Mouse (Mus musculus) thymus, postnatal 10 days (tissue): ENCODE data around the gene Supt20.

Source experiments
- DNase-seq, 2 experiments: peaks; one replicate each; pipeline ENCODE4 v3.0.0; 2021; ENCODE audit warnings: low spot score in 2 of 2

Gene Supt20

DNA sequence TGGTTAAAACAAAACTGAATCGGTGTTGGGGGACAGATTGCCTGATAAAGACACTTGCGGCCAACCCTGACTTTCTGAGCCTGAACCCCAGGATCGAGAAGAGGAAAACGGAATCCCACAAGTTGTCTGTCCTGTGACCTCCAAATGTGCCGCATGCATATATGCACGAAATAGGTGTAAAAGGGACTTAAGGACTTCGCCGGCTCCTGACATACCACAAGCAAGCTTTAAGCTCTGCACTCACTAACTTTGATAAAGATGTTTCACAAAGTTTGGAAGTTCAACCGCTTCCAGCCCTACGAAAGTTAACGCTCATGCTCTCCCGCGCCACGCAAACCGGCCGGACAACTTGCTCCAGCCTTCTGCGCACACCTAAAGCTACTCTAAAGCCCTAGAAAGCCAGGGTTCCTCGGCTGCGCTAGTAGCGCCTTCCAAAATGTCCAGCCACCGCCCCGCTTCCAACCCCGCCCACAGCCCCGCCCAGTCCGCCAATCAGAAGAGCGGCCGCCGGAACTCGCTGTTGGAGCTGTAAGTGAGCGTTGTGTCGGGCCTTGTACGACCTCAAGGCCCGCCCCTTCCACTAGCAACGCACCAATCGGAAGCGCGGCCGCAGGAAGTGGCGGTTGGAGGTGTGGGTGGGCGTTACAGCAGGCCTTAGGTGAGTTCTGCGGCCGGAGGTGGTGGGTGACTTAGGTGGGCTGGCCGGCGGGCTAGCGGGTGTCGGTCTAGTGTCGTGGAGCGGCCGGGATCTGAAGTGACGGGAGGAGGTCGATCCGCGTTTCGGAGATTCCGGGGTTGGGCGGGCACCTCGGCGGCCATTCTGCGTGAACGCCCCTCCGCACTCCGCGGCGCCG is at the start of gene Supt20:
TSS of gene Supt20 (plus strand) at position 606 of the 854 bp plus-strand sequence.
- DNase-seq = peak; percentile 89 to 90

DNA sequence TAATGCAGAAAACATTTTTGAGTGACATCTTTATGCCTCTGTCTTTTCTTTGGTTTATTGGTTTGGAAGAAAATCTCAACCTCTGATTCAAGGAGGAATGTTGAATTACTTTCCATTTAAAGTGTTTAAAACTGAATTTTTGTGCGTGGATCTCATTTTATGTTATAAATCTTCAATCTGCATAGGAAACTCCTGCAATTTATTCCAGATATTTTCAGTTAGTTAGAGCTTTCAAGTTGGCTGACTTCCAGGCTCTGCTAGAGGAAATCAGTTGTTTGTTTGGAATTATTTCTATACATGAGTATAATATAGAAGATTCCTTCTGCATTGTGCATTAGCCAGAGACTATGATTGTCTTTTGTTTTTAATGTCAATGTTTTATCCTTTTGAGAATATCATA is 49.8 kb upstream of the Supt20 start:
- no peak for DNase-seq

DNA sequence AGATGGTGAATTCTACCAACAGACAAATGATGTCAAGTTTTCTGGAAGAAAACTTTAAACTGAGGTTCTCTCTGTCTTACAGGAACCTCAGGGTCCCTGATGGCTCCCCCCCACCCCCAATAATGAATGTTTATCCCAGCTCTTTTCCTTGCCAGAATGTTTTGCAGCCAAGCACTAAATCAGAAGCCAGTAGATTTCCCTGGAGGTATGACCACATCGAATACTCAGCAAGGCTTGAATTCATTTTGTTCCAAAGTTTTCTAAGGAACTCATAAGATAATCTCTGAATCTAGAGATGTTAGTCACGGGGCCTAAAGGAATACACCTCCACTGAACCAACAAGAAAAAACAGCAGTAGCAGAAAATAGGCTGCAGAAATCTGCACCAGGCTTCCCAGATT is 45.0 kb upstream of the Supt20 start:
- DNase-seq = no peak

DNA sequence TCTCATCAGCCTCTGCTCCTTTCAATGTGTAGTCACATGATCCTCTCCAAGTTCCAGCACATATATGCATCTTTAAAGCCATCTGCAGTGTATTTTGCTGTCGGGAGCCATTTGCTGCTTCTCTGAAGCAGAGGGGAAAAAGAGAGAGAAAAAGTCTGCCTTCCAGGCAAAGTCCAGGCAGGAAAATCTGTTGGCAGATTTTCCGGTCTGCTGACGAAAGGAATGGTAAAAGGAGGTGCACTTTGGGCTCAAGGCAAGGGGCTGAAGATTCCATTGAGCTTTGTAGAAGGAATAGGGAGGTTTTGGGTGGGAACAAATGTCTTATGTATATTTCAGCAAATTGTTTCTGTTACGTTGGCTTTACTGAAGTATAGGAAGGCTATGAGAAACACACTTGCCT is 41.0 kb upstream of the Supt20 start:
- no peak for DNase-seq

DNA sequence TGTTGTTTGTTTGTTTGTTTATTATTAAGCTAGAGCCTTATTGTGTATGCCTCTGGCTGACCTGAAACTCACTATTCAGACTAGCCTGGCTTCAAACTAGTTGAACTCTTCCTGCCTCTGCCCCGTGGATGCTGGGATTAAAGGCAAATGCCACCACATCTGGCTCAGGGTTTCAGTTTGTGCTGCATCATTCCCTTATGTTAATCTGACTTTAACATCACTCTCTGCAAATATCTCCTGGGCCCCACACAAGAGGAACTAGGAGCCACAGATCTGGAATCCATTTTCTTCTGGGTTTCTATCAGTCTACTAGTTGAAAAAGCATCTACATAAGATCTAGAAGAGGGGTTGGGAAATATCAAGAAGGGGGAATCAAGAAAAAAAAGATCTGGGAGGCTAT is 38.4 kb upstream of the Supt20 start:
- DNase-seq = no peak

DNA sequence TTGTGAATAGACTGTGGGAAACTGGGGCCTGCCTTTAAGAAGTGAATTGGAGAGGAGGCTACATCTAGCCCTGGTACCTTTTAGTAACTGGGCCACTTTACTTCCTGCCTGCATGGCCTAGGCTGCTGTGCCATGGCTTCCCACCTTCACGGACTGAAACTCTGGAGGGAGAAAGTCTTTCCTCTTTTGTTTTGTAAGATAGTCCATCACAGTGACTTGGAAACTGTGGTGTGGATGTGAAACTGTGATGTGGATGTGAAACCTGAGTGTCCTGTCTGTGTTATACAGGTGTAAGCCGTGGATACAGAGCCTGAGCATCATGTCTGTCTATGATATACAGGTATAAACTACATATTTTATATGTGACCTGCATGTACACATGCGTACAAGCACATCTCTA is 35.5 kb upstream of the Supt20 start:
- DNase-seq = no peak

DNA sequence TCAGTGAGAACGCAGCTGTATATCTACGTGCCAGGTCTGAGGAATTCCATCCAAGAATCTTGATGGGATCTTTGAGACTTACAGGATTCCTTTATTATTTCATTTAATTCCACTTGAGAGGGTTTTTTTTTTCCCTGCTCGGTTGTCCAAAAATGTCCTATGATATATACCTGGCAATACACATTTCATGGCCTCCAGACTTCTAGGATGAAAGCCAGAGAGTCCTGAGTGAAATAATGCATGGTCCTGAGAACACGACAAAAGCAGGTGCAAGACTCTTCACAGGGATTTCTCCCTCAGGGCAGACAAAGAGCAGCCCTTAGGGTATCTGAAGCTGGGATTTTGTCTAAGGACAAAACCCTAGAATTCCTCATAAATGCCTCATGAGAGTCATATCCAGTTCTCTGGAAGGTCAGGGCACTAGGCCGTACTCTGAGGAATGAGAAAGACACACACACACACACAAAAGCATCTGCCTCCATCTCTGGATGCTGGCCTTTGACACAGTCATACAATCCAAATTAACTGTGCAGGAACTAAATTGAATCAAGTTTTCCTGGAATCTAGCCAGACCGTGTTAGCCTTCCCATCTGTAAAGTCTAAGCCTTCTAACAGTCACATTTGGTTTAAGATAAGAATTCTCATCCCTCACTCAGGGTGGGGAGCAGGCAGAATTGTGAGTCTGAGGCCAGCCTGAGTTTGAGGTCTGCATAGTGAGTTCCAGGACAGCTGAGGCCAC is 34.5 kb upstream of the Supt20 start:
- DNase-seq = no peak

DNA sequence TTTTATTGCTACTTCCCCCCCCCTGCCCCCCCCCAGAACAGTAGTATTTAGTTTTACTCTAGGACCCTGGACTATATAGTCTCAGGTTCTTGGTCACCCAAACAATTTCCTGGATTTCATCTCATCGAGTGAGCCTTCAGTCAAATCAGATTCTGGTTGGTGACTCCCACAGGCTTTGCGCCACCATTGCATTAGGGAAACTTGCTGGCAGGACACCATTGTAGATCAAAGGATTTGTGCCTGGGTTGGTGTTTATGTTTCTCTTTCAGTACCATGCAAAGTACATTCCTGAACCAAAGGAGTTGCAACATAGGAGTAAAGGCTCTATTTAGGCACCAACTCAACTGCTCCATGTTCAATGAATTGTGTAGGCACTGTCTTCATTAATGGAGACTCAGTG is 32.9 kb upstream of the Supt20 start:
- no peak for DNase-seq

DNA sequence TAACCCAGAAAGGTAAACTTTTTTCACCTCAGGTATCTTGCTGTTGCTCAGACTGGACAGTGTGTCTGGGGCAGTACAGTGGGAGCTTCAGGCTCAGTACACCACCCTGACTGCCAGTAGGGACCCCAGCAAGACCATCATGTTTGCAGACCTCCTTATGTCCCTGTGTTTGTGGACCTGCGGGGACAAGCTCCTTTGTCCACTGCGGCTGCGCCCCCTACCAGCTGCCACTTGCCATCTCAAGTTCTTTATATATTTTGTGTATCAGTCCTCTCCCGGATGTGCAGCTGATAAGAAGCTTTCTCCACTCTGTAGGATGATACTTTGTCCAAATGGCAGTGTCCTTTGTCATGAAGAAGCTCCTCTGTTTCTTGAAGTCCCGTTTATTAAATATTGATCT is 30.2 kb upstream of the Supt20 start:
- no peak for DNase-seq

DNA sequence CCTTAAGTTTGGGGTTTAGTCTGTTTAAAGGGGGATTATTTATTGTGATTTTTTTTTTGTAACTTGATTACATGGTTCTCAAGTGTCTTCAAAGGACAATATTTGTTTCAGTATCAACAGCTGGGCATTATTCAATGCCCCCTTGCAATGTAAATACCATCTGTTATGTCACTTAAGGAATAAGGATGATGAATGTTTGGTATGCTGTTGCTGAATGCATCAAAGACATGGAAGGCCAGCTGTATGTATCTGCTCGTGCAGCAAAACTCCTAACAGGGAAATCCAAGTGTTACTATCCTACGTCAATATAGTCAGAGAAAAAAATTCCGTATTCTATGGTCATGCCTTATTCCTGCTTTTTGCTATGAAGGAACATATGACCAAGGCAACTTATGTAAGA is 24.5 kb upstream of the Supt20 start:
- no peak for DNase-seq

DNA sequence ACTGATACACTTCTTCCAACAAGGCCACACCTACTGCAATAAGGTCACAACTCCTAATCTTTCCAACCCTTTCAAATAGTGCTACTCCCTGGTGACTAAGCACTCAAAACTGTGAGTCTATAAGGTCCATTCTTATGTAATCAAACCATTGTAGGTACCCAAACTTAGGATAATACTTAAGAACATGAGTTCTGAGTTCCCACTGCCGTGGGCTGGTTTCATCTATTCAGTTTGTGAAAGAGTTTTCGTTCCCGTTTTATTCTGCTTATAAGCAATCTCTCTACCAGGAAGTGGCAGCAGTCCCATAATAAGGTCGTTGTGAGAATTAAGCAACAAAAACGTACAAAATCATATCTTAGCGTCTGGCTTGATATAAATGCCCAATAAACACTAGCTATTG is 23.9 kb upstream of the Supt20 start:
- DNase-seq = no peak

DNA sequence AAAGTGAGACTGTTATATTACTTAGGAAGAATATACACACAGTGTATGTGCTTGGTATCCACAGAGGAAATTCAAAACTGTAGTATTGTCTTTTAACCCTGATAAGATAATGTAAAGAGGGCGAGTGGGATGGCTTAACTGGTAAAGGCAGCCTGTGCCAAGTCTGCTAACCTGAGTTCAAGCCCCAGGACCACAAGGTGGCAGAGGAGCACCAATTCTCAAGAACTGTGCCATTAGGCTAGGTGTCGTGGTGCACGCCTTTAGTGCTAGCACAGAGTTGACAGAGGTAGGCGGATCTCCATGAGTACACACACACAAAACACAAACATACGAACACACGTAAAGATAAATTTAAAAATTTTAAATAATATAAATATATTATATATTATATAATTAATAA is 23.0 kb upstream of the Supt20 start:
- no peak for DNase-seq

DNA sequence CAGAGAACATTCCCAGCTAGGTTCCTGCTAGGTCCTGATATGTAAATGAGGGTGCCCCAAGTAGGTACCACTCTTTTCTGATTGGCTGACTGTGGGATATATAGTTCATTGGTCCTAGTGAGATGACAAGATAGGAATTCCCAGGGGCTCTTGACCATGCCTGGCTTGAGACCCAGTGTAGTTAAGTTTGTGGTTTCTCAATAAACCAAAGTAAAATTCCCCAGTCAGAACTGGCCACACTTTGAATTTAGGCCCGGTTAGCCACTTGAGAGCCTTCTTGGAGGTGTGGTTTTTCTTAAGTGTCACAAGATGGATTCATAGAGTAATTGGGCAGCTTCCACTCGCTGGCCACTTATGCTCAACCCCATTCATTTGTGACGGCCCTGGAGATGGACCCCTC is 20.5 kb upstream of the Supt20 start:
- no peak for DNase-seq

DNA sequence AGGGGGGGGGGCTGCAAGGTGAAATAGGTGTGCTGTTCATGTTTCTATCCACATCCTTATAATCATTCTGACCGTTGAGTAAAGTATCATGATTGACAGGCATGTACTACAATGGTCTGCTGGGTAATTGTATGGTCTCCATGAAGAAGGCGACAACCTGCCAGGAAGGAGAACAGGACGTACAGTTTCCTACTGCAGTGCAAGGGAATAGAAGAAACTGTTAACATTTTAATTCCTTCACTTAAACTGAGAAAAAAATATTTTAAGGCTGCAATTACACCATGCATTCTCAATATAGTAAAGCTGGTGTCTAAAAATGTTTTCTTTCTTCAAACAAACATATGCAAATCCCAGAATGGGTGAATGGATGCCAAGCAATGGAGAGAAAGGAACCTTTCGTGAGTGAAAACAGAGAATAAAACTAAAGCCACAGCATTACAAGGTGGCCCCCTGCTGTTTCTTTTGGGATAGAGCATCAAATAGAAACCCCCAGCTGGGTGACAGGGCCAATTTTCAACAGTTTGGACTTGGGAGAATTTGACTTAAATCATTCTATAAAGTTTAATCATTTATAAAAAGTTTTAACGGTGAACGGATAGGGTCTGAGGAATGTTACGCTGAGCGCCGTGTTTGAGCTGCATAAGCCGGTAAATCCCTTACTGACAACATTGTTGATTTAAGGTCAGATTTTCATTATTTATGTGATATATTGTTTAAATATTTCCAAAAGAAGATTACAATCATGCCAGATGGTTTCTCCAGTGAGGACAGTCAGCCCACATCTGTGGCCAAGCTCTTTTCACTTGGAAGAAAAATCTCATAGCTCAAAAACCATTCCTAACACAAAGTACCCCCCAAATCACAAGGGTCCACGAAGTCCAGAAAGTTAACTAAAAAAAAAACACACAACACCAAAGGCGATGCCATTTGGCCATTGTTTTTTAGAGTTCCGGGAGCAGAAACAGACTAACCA is 19.8 kb upstream of the Supt20 start:
- DNase-seq = peak in 1 of 2 experiments; percentile 34

DNA sequence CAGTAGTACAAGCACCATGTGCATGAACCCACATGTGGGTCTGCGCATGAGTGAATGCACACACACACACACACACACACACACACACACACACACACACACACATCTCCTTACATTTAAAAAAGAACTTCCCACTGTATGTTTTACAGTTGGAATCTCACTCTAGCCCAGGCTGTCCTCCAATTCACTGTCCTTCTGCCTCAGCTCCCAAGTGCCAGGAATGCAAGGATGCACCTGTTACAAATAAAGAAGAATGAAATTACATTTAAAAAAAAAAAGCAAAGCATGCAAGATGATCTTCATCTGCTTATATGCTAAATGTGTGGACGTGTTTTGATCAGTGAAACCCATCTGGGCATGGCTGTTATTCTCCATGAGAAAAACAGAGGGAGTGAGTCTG is 15.8 kb upstream of the Supt20 start:
- DNase-seq = no peak

DNA sequence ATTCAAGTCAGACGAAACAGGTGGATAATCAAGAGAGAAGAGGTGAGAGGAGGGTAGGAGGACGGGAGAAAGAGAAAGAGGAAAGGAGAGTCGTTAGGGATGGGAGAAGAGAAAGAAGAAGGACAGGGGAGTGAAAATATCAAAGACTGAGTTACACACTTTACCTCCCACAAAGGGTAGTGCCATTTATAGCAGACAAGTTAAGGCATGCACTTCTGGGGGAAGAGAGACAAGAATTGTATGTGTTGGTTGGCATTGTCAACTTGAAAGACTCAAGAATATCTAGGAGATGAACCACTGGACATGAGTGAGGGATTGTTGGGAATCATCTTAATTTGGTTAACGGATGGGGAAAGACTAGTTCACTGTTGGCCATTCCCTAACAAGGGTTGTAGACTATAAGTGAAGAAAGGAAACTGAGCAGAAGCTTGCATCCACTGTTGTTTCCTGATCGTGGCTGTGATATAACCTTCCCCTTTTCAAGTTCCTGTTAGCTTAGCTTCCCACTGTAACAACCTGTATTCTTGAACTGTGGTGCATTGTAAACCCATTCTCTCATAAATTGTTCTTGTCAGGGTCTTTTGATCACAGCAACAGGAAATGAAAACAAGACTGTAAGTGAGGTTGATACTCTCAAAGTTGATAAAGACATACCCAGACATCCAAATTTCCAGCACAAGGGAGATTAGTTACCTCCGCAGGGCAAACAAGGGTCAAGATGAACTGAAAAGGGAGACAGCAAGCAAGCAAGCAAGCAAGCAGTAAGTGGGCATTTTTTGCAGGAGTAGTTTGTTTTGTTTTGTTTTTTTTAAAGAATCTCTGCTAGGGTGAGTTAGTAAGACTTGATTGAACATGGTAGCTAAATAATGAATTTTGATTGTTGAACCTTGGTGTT is 11.1 kb upstream of the Supt20 start:
- DNase-seq = no peak

DNA sequence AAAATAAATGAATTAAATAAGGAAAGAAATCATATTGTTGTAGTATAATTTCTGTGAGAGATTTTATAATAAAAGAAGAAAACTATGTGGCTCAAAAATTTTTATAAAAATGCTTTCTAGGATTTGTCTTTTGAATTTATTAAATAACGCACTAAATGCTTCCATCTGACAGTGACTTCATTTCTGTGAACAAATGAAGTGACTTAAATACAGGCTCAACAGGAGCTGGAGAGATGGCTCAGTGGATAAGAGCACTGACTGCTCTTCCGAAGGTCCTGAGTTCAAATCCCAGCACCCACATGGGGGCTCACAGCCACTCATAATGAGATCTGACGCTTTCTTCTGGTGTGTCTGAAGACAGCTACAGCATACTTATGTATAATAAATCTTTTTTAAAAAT is 7.4 kb upstream of the Supt20 start:
- no peak for DNase-seq

DNA sequence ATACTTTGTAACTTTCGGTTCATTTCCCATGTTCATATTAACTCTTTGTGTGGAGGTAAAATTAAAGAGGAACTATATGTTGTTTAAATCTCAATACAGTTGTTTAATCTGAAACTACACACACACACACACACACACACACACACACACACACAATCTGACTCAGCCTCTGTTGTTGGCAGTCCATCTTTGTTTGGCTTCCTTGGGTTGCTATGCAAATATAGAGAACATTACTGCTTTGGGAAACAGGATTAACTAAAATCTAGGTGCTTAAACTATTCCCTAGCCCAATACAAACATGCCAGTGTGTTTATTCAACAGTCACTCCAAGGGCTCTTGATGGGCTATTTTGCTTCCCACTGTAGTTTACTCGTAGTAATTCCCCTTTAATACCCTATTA is 5.4 kb upstream of the Supt20 start:
- no peak for DNase-seq

DNA sequence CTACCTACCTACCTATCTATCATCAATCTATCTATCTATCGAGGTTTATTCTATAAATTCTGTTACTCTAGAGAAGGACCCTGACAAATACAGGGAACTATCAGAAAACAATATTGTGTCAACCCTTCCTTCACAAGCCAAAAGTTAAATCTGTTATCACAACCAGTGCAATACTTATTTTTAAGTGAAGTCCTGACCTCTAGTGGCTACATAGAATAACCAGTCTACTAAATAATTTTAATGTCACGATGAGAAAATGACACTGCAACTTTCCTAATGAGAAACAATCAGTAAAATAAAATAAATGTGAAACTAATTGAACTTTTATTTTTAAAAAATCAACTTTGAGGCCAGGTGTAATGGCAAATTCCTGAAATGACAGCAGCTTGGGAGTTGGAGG is 3.5 kb upstream of the Supt20 start:
- DNase-seq = no peak

DNA sequence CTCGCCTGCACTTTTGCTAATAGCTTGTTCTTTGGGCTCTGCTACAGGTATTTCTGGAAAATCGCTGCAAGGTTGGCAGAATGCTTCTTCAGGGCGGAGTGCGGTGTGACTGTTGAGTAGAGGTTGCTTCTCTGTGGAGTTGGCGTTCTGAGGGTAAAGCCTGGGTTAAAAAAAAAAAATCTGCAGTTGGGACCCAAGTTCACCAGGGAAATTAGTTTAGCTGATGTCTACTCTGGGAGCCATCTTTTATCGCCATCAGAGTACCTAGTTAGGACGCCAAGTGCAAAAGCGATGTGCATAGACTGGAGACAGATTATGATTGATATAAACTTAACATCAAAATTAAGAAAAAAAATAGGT is 429 bp downstream of the Supt20 start:
- no peak for DNase-seq

DNA sequence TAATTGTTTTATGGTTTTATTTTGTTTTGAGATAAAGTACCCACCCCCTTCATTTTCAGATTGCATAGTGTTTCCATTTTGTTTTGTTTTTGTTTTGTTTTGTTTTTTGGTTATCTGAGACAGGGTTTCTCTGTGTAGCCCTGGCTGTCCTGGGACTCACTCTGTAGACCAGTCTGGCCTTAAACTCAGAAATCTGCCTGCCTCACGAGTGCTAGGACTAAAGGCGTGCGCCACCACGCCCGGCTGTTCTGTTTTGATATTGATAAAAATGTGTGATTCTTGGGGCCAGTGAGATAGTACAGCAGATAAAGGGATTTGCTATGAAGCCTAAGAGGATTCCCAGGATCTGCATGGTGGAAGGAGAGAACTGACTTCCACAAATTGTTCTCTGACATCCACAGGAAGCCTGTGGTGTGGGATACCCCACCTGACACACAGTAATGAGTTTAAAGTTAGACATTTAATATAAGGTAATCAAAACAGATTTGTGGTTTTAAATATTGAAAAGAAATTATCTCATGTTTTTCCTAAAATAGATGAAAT is 7.2 kb downstream of the Supt20 start:
- no peak for DNase-seq
